In genomic region chr2:75676567-75676966, GRCm38 (mm10) we compare ENCODE assay signal across 24 mouse cellular contexts. TPM values are rescaled to one million over a fixed set of nuclear protein-coding genes. Genes with fewer than 3 reads are reported as not detected.
DNase-seq lines count a peak whose midpoint lies in the region; ATAC-seq and TF ChIP-seq lines count a peak whose summit lies in the region.
"Had no signal": no experiment of that assay in that cellular context is flagged by ENCODE, and none has a peak within 500 bp of the region (broad histone marks: within the 10 kb centered on the region; RNA-seq: fewer than 3 reads in every experiment).

No protein-coding gene starts in this region.

- H3K36me3 ChIP-seq in heart, embryonic 13.5 days, result peaks cover 55% of the 10 kb centered on the region
- H3K36me3 ChIP-seq in heart, postnatal 0 days (replicated peaks; ENCODE audit: control insufficient read depth, insufficient read depth, low read length), result peaks cover 38% of the 10 kb centered on the region
- H3K36me3 ChIP-seq in midbrain, embryonic 12.5 days, result peaks cover 13% of the 10 kb centered on the region
- no peaks in the 10 kb centered on the region for H3K36me3 ChIP-seq in midbrain, embryonic 11.5 days (ENCODE audit: control insufficient read depth, insufficient read depth, low read length)

- DNase-seq in heart, adult 11 months, result peak; percentile 86
- no peak for DNase-seq in heart, adult 18-20 months
- DNase-seq in heart, postnatal 4 days, result no peak
- DNase-seq in heart, postnatal 0 days (ENCODE audit: low spot score), result no peak
- DNase-seq in heart, postnatal 25 days (ENCODE audit: low spot score), result no peak
- DNase-seq in midbrain, embryonic 11.5 days (ENCODE audit: low spot score, missing footprints), result no peak
- DNase-seq: adrenal gland, postnatal 10 days; B cell, adult 2 months; cerebellum, adult 11 months; cerebellum, adult 8-10 months; cerebellum, postnatal 14 days; embryo, embryonic 11 days; gastrocnemius, postnatal 36 days; kidney, adult 2 months had no signal

- peak overlapping the region; percentile 30 for H3K4me2 ChIP-seq in heart, embryonic 13.5 days
- H3K4me2 ChIP-seq in heart, postnatal 0 days (ENCODE audit: low read depth, low read length), result no peak overlapping the region; the same call in 1 of the 2 replicates
- H3K4me2 ChIP-seq in midbrain, embryonic 12.5 days (replicated peaks), result no peak overlapping the region
- H3K4me2 ChIP-seq in midbrain, embryonic 11.5 days, result no peak overlapping the region
- H3K4me2 ChIP-seq: embryonic facial prominence, embryonic 15.5 days; kidney, embryonic 15.5 days had no signal

- peaks cover 26% of the 10 kb centered on the region for H3K4me1 ChIP-seq in heart, embryonic 13.5 days
- peaks cover under 1% of the 10 kb centered on the region; the same call in 1 of the 2 replicates for H3K4me1 ChIP-seq in heart, postnatal 0 days (ENCODE audit: control insufficient read depth, insufficient read depth)
- no peaks in the 10 kb centered on the region for H3K4me1 ChIP-seq in midbrain, embryonic 12.5 days
- no peaks in the 10 kb centered on the region for H3K4me1 ChIP-seq in midbrain, embryonic 11.5 days (ENCODE audit: control insufficient read depth, insufficient read depth, low read length)

- H3K27ac ChIP-seq in heart, embryonic 13.5 days (replicated peaks), result peak overlapping the region; percentile 80
- peak overlapping the region; percentile 52 for H3K27ac ChIP-seq in heart, postnatal 0 days (ENCODE audit: low read depth)
- H3K27ac ChIP-seq in midbrain, embryonic 12.5 days (replicated peaks), result 0 out of 2 replicates have a peak overlapping the region, but pooled peaks have one; percentile 6
- no peak overlapping the region for H3K27ac ChIP-seq in midbrain, embryonic 11.5 days (ENCODE audit: low read depth, low read length)
- H3K27ac ChIP-seq: embryonic facial prominence, embryonic 15.5 days; forebrain, embryonic 10.5 days; kidney, embryonic 15.5 days had no signal

- intact Hi-C loops in heart, postnatal 25 days (cut with DNase I), result no loop called here

- no peak overlapping the region for H3K4me3 ChIP-seq in heart, embryonic 13.5 days
- H3K4me3 ChIP-seq in heart, postnatal 0 days (ENCODE audit: low read depth, low read length), result no peak overlapping the region
- H3K4me3 ChIP-seq in midbrain, embryonic 12.5 days, result no peak overlapping the region
- H3K4me3 ChIP-seq in midbrain, embryonic 11.5 days (ENCODE audit: low read depth, low read length), result no peak overlapping the region
- H3K4me3 ChIP-seq: embryonic facial prominence, embryonic 15.5 days; erythroblast, embryonic 14.5 days; forebrain, embryonic 10.5 days; kidney, embryonic 15.5 days had no signal

- TF ChIP-seq EP300 in heart, postnatal 0 days (IDR thresholded peaks at IDR 0.05; ENCODE audit: low read depth), result no peak

- ATAC-seq in heart, embryonic 13.5 days (ENCODE audit: extremely low read depth, insufficient number of reproducible peaks, low FRiP score, low TSS enrichment), result no peak
- ATAC-seq in heart, postnatal 0 days (ENCODE audit: insufficient read depth, low read depth), result peak; percentile 71
- ATAC-seq in midbrain, embryonic 12.5 days (ENCODE audit: low FRiP score, low read depth), result no peak
- ATAC-seq in midbrain, embryonic 11.5 days (ENCODE audit: low FRiP score), result no peak
- ATAC-seq: CD4-positive, CD25-positive, alpha-beta regulatory T cell, adult 4 months; forebrain, embryonic 14.5 days; intestine, embryonic 16.5 days had no signal

- no peaks in the 10 kb centered on the region for H3K9me3 ChIP-seq in heart, embryonic 13.5 days
- no peaks in the 10 kb centered on the region for H3K9me3 ChIP-seq in heart, postnatal 0 days (replicated peaks; ENCODE audit: control insufficient read depth, low read length)
- H3K9me3 ChIP-seq in midbrain, embryonic 12.5 days, result no peaks in the 10 kb centered on the region
- no peaks in the 10 kb centered on the region for H3K9me3 ChIP-seq in midbrain, embryonic 11.5 days (ENCODE audit: control insufficient read depth, low read length)
- H3K9me3 ChIP-seq: embryonic facial prominence, embryonic 15.5 days; forebrain, embryonic 10.5 days; G1E; kidney, embryonic 15.5 days had no signal

- H3K9ac ChIP-seq in heart, embryonic 13.5 days, result peak overlapping the region; percentile 44
- no peak overlapping the region for H3K9ac ChIP-seq in heart, postnatal 0 days (replicated peaks; ENCODE audit: low read depth, low read length)
- H3K9ac ChIP-seq in midbrain, embryonic 12.5 days (replicated peaks), result no peak overlapping the region
- H3K9ac ChIP-seq in midbrain, embryonic 11.5 days (ENCODE audit: low read length), result no peak overlapping the region
- H3K9ac ChIP-seq: embryonic facial prominence, embryonic 15.5 days; kidney, embryonic 15.5 days had no signal

- WGBS in heart, embryonic 13.5 days, result 54% methylated on average over 14 of the region's 14 CpGs
- WGBS in heart, postnatal 0 days, result 42% methylated on average over 14 of the region's 14 CpGs
- 72% methylated on average over 14 of the region's 14 CpGs for WGBS in midbrain, embryonic 12.5 days
- WGBS in midbrain, embryonic 11.5 days, result 80% methylated on average over 14 of the region's 14 CpGs

- H3K27me3 ChIP-seq in heart, embryonic 13.5 days (replicated peaks), result no peaks in the 10 kb centered on the region
- H3K27me3 ChIP-seq in heart, postnatal 0 days (ENCODE audit: control insufficient read depth, insufficient read depth, low read length), result no peaks in the 10 kb centered on the region
- H3K27me3 ChIP-seq in midbrain, embryonic 12.5 days, result no peaks in the 10 kb centered on the region
- H3K27me3 ChIP-seq in midbrain, embryonic 11.5 days (ENCODE audit: control insufficient read depth, insufficient read depth, low read length), result no peaks in the 10 kb centered on the region
- H3K27me3 ChIP-seq: embryonic facial prominence, embryonic 15.5 days; kidney, embryonic 15.5 days had no signal

- no peak for TF ChIP-seq CTCF in heart, postnatal 0 days (IDR thresholded peaks at IDR 0.05; ENCODE audit: low read depth)

RNA-seq across cellular contexts. Expression of gene Hnrnpa3, which starts 17.5 kb away (rescaled TPM):
- total RNA-seq in heart, adult 18-20 months (2021), result 100 to 1,000 TPM; 157 to 174 TPM
- 188 and 192 TPM in 2 replicates for polyA plus RNA-seq in heart, embryonic 13.5 days (2015; fragmentation: Nextera tagmentation; extraction: Ambion mirVana)
- 100 to 1,000 TPM; 504 to 509 TPM for total RNA-seq in heart, postnatal 4 days (2021)
- total RNA-seq in heart, postnatal 0 days (2014; rRNA removed; ENCODE audit: low replicate concordance), result 26.0 and 33.9 TPM in 2 replicates
- 93.6 and 102 TPM in 2 replicates for polyA plus RNA-seq in heart, postnatal 0 days (2015; fragmentation: Nextera tagmentation; extraction: Ambion mirVana)
- 100 to 1,000 TPM; 159 to 193 TPM for total RNA-seq in heart, postnatal 25 days (2021)
- polyA plus RNA-seq in midbrain, embryonic 12.5 days (2016; fragmentation: Nextera tagmentation; extraction: Ambion mirVana), result 345 and 374 TPM in 2 replicates
- 310 and 336 TPM in 2 replicates for polyA plus RNA-seq in midbrain, embryonic 11.5 days (2014; fragmentation: Nextera tagmentation; extraction: Ambion mirVana)

RNA-seq across cellular contexts. Expression of gene Nfe2l2, which starts 27.9 kb away (rescaled TPM):
- 10 to 100 TPM; 58.8 to 61.7 TPM for total RNA-seq in heart, adult 18-20 months (2021)
- polyA plus RNA-seq in heart, embryonic 13.5 days (2015; fragmentation: Nextera tagmentation; extraction: Ambion mirVana), result 42.8 and 43.7 TPM in 2 replicates
- 10 to 100 TPM; 53.2 to 54.5 TPM for total RNA-seq in heart, postnatal 4 days (2021)
- 47.1 and 55.2 TPM in 2 replicates for total RNA-seq in heart, postnatal 0 days (2014; rRNA removed; ENCODE audit: low replicate concordance)
- 50.1 and 50.4 TPM in 2 replicates for polyA plus RNA-seq in heart, postnatal 0 days (2015; fragmentation: Nextera tagmentation; extraction: Ambion mirVana)
- 10 to 100 TPM; 56.8 to 72.0 TPM for total RNA-seq in heart, postnatal 25 days (2021)
- polyA plus RNA-seq in midbrain, embryonic 12.5 days (2016; fragmentation: Nextera tagmentation; extraction: Ambion mirVana), result 17.6 and 20.3 TPM in 2 replicates
- polyA plus RNA-seq in midbrain, embryonic 11.5 days (2014; fragmentation: Nextera tagmentation; extraction: Ambion mirVana), result 27.0 and 31.8 TPM in 2 replicates
